Mouse (Mus musculus): Measurements from ENCODE around the gene Tbx10.

GRCm38 (mm10) chr19:4001752-4002151 is 9.2 kb downstream of the Tbx10 start:
- TF ChIP-seq CTCF (conservative IDR thresholded peaks at IDR 0.05; ENCODE audit: low read length) = no peak
- no peak for TF ChIP-seq NANOG (IDR thresholded peaks at IDR 0.05; ENCODE audit: borderline replicate concordance, low read length)

All from E14TG2a.4 (cell line).